Mouse (Mus musculus) testis, adult 2 months (tissue): ENCODE data around the gene Clta. TPM values are rescaled to one million over a fixed set of nuclear protein-coding genes. Genes with fewer than 3 reads are reported as not detected.

ENCODE experiments used
- H3K27ac ChIP-seq: fragments of 200-500 bp; 2 replicates; pipeline ENCODE4 v1.5.1; 2012; ENCODE audit warnings: low read depth, low read length; ENCODE audit not compliant: control insufficient read depth, insufficient read depth
- H3K27me3 ChIP-seq: fragments of 200-500 bp; 2 replicates; pipeline ENCODE4 v1.6.1; 2012; ENCODE audit warnings: mild to moderate bottlenecking, low read length, moderate library complexity; ENCODE audit not compliant: control insufficient read depth, insufficient read depth
- H3K36me3 ChIP-seq: fragments of 200-500 bp; 2 replicates; pipeline ENCODE4 v1.6.1; 2012; ENCODE audit warnings: mild to moderate bottlenecking, low read length; ENCODE audit not compliant: control insufficient read depth, insufficient read depth
- H3K4me1 ChIP-seq: fragments of 200-500 bp; 2 replicates; pipeline ENCODE4 v1.6.1; 2012; ENCODE audit warnings: low read length; ENCODE audit not compliant: control insufficient read depth, insufficient read depth
- H3K4me3 ChIP-seq: fragments of 200-500 bp; 2 replicates; pipeline ENCODE4 v1.5.1; 2012; ENCODE audit warnings: low read depth, mild to moderate bottlenecking, low read length, moderate library complexity, mixed read lengths; ENCODE audit not compliant: control insufficient read depth
- CTCF ChIP-seq: fragments of 200-500 bp; IDR thresholded peaks from 2 replicates; pipeline ENCODE4 v1.5.1; 2012; ENCODE audit warnings: low read depth, mild to moderate bottlenecking, inconsistent platforms, low read length, moderate library complexity; ENCODE audit not compliant: control insufficient read depth, insufficient read depth, insufficient replicate concordance
- POLR2A ChIP-seq: fragments of 200-500 bp; IDR thresholded peaks from 2 replicates; pipeline ENCODE4 v1.6.1; 2012; ENCODE audit warnings: low read depth, mild to moderate bottlenecking, inconsistent platforms, low read length, moderate library complexity; ENCODE audit not compliant: control insufficient read depth
- polyA plus RNA-seq: library from polyadenylated mRNA; depleted of rRNA; stranded (reverse); fragments of >200 nt; gene quantifications from 2 replicates; pipeline ENCODE4 v1.2.3, GENCODE M21; 2012

The Clta gene
- polyA plus RNA-seq, 1 experiment = 23.1 TPM

DNA sequence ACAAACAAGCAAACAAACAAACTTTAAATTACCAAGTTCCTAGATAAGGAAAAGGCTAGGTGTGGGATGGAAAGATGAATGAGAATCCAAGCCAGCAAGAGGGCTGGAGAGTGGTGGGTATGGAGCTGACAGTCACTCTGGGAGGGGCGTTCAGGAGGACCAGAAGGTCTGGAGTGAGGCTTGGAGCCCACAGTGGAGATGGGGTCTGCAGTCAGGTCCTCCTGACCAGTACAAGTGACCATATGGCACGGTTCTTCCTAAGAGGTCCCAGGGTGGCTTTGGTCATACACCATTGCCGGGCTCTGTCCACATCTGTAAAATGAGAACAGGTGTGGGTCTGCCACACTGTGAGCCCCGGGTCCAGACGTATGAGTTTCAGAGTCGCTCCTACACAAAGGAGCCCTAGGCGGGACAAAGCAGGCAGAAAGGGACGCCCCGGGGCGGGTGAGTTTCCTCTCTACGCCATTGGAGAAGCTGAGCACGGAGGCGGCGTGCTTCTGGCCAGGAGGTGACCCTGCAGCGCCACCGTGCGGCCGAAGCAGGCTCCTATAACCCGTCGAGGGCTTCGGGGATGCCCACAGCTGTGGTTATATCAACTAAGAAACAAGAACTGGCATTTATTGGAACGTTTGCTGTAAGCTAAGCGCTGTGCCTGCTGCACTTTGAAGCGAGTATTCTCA lies 22.1 kb upstream of the Clta start:
- Histone ChIP-seq H3K27me3 (peaks cover 2% of the 10 kb centered on the region; the same call in 1 of the 2 replicates), H3K36me3 (no peaks in the 10 kb centered on the region), H3K4me3 (peak overlapping the region; percentile 87), H3K4me1 (peaks cover 14% of the 10 kb centered on the region), H3K27ac (no peak overlapping the region)
- no peak; the same call in 1 of the 2 replicates for TF ChIP-seq POLR2A
- TF ChIP-seq CTCF = peak; percentile 87

DNA sequence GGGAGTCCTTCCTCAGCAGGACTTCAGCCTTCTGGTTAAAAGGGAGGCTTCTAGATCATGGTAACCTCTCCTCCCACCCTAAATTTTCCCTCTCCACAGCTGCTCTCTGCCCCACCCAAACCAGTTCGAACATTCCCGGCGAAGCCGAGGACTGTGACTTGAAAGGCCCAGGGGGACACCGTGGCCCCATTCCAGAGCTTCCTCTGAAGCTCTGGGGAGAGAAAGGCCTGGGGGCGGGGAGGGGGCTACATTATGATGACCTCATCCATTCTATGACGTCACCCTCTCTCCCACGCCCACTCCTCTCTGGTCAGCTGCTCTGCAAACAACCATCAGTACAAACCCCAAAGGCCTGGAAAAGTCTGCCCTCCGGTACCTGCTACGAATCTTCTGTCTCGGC lies 21.1 kb upstream of the Clta start, which contains the start of gene Ccin:
TSS of gene Ccin (plus strand) at position 303 of the 400 bp plus-strand sequence.
- Histone ChIP-seq H3K27ac (peak within 1 kb of the TSS; percentile 1; the same call in 1 of the 2 replicates), H3K27me3 (peaks cover 2% of the 10 kb centered on the region; the same call in 1 of the 2 replicates), H3K4me1 (peaks cover 14% of the 10 kb centered on the region), H3K36me3 (no peaks in the 10 kb centered on the region), H3K4me3 (peak within 1 kb of the TSS; percentile 87)
- TF ChIP-seq CTCF (no peak), POLR2A (peak; percentile 68)

DNA sequence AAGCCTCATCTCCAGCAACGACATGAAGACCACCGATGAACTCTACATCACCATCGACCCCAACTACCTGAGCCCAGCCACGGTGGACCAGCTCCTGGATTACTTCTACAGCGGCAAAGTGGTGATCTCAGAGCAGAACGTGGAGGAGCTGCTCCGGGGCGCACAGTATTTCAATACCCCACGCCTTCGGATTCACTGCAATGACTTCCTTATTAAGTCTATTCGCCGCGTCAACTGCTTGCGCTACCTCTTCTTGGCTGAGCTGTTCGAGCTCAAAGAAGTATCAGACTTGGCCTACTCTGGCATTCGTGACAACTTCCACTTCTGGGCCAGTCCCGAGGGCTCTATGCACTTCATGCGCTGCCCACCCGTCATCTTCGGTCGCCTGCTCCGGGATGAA lies 20.5 kb upstream of the Clta start:
- peak overlapping the region; percentile 1; the same call in 1 of the 2 replicates for H3K27ac ChIP-seq
- peaks cover 12% of the 10 kb centered on the region for H3K4me1 ChIP-seq
- H3K27me3 ChIP-seq = peaks cover 2% of the 10 kb centered on the region; the same call in 1 of the 2 replicates
- no peak for TF ChIP-seq POLR2A
- TF ChIP-seq CTCF = no peak
- peak overlapping the region; percentile 87 for H3K4me3 ChIP-seq
- no peaks in the 10 kb centered on the region for H3K36me3 ChIP-seq

DNA sequence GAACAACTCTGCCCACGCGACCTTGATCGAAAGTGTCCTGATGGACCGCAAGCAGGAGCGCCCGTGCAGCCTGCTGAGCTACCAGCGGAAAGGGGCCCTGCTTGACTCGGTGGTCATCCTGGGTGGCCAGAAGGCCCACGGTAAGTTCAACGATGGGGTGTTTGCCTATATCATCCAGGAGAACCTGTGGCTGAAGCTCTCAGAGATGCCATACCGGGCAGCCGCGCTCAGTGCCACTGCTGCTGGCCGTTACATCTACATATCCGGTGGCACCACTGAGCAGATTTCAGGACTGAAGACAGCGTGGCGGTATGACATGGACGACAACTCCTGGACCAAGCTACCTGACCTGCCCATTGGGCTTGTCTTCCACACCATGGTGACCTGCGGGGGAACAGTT lies 19.9 kb upstream of the Clta start:
- Histone ChIP-seq H3K27ac (no peak overlapping the region), H3K4me1 (peaks cover 12% of the 10 kb centered on the region), H3K4me3 (peak overlapping the region; percentile 87), H3K36me3 (no peaks in the 10 kb centered on the region), H3K27me3 (peaks cover 2% of the 10 kb centered on the region; the same call in 1 of the 2 replicates)
- TF ChIP-seq POLR2A = no peak; the same call in 1 of the 2 replicates
- no peak for TF ChIP-seq CTCF

DNA sequence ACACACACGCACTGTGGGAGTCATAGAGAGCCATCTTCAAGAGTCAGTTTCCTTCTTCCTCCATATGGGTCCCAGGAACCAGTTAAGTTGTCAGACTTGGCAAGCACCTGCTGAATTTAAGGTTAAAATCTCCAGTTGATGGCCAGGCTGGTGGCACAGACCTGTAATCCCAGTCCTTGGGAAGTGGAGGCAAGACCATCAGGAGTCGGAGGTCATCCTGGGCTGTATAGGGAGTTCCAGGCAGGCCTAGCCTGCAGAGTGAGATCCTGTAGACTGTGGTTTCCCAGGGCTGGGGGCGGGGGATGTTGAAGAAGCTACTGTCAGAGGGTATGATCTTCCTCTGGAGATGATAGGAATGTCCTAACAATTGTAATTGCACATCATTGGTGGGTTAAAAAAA lies 15.3 kb upstream of the Clta start:
- Histone ChIP-seq H3K27ac (no peak overlapping the region), H3K4me3 (no peak overlapping the region; the same call in 1 of the 2 replicates), H3K27me3 (no peaks in the 10 kb centered on the region), H3K4me1 (no peaks in the 10 kb centered on the region), H3K36me3 (no peaks in the 10 kb centered on the region)
- no peak for TF ChIP-seq POLR2A
- no peak for TF ChIP-seq CTCF

DNA sequence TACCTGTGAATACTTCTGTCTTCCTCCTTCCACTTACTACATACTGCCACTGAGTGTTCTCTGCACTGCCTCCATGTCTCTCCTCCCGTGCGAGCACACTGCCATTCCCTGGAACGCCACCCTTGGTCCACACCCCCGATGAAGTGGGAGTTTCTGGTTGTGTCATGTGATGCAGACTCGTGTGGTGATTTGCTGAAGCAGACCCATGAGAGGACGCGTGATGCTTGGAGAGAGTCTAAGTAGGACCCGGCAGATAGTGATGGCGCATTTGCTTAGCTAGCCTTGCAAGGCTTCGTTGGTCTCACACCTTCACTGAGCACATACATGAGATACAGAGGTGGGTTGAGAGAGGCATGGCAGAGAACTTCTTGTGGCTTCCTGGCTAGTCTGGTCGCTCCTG lies 11.2 kb upstream of the Clta start:
- H3K4me1 ChIP-seq = no peaks in the 10 kb centered on the region
- no peak overlapping the region for H3K27ac ChIP-seq
- no peaks in the 10 kb centered on the region for H3K27me3 ChIP-seq
- H3K36me3 ChIP-seq = no peaks in the 10 kb centered on the region
- H3K4me3 ChIP-seq = no peak overlapping the region
- TF ChIP-seq POLR2A (no peak), CTCF (no peak)

DNA sequence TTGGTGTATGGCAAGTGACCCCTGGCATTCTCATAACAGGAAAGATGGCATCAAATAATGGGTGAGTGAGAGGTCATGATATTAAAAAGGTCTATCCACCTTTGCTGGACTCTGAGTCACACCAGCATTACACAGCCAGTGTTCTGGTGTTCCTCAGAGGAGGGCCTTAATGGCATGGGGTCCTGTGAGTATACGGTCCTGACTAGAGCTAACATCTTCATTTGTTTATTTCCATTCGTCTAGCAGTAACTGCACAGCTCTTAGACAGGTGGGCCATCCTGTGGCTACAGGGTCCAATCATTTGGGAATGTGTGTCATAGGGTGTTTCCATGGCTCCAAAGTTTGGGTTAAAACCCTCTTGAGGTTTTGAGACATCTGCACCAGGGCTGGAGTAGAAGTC lies 9.9 kb upstream of the Clta start:
- TF ChIP-seq CTCF = no peak
- TF ChIP-seq POLR2A = no peak
- Histone ChIP-seq H3K36me3 (no peaks in the 10 kb centered on the region), H3K27ac (no peak overlapping the region), H3K4me3 (no peak overlapping the region), H3K27me3 (no peaks in the 10 kb centered on the region), H3K4me1 (no peaks in the 10 kb centered on the region)

DNA sequence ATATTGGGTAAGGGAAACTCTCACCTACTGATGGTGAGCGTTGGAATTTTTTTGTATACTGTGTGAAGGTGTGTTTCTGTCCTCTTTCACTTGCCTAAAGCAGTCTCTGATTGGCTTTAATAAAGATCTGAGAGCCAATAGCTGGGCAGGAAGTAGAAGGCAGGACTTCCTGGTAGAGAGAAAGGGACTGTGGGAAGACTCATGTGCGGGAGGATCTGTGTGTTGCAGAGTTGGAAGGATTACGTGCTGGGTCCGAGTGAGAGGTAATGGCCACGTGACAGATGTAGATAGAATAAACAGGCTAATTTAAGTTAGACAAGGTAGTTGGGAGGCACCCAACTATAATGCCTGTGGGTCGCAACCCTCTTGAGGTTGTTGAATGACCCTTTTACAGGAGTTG lies 630 bp upstream of the Clta start:
- no peaks in the 10 kb centered on the region for H3K27me3 ChIP-seq
- no peaks in the 10 kb centered on the region for H3K4me1 ChIP-seq
- no peak overlapping the region for H3K27ac ChIP-seq
- no peak for TF ChIP-seq POLR2A
- TF ChIP-seq CTCF = no peak
- no peaks in the 10 kb centered on the region for H3K36me3 ChIP-seq
- no peak overlapping the region for H3K4me3 ChIP-seq
